Mouse (Mus musculus) liver, adult 2 months (tissue): ENCODE data around the gene Slc25a44.

Experiments used
- CTCF ChIP-seq: fragments of 200-500 bp; IDR thresholded peaks from 2 replicates; pipeline ENCODE4 v1.5.1; 2011; ENCODE audit warnings: low read depth, low read length, control low read depth
- POLR2A ChIP-seq: fragments of 200-500 bp; IDR thresholded peaks from 2 replicates; pipeline ENCODE4 v1.6.1; 2011; ENCODE audit warnings: low read length, control low read depth; ENCODE audit not compliant: insufficient read depth; ENCODE audit errors: extremely low read depth

- no peak for TF ChIP-seq CTCF
- TF ChIP-seq POLR2A, result 0 out of 2 replicates have a peak, but pooled peaks have one; percentile 8
These were observed 31.4 kb upstream of the Slc25a44 start for GRCm38 (mm10) chr3:88456313-88456712.
